Mouse (Mus musculus): Measurements from ENCODE around the gene Ggta1.

Gene Ggta1

DNA sequence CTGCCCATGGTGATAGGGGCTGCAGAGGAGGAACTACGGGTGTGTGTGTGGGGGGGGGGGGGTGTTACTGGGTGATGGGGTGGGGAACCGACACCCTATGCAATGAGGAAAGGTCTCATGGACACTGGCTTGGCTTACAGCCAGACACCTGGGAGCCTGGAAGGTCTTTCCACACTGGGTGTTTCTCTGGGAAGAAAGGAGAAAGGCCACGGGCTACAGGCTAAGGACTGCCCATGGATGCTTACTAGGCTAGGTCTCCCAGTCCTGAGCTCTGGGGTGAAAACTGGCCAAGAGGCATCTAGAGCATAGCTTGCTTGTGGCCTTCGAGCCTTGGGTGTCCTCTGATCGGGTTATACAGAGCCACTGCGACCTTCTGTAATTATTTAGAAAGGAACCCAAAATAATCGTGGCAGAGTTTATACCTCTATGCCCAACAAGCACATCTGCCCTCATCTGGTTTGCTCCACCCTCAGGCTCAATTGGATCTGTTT is at the start of gene Ggta1:
Ggta1 (minus strand) TSS at position 441 of the 491 bp plus-strand sequence.
- no peak for DNase-seq (ENCODE audit: low spot score)

DNA sequence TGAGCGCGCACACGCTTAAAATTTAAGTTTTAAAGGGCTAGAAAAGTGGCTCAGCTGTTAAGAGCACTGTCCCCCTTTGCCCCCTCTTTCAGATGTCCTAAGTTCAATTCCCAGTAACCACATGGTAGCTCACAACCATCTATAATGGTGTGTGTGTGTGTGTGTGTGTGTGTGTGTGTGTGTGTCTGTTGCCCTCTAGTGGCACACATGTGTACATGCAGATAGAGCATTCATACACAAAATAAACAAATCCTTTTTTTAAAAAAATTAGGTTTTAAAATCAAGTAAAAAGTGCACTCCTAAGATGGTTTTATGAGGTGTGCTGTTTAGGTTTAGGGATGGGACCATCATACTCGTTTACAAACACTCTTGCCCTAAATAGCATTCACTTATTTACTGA is 49.2 kb upstream of the Ggta1 start:
- DNase-seq (ENCODE audit: low spot score) = no peak

GRCm38 (mm10) chr2:35510920-35511319 is 47.9 kb upstream of the Ggta1 start:
- no peak for DNase-seq (ENCODE audit: low spot score)

- no peak for DNase-seq (ENCODE audit: low spot score)
Observed at GRCm38 (mm10) chr2:35509888-35510287, 46.9 kb upstream of the Ggta1 start.

GRCm38 (mm10) chr2:35509343-35509667 is 46.3 kb upstream of the Ggta1 start:
- DNase-seq (ENCODE audit: low spot score) = no peak

DNA sequence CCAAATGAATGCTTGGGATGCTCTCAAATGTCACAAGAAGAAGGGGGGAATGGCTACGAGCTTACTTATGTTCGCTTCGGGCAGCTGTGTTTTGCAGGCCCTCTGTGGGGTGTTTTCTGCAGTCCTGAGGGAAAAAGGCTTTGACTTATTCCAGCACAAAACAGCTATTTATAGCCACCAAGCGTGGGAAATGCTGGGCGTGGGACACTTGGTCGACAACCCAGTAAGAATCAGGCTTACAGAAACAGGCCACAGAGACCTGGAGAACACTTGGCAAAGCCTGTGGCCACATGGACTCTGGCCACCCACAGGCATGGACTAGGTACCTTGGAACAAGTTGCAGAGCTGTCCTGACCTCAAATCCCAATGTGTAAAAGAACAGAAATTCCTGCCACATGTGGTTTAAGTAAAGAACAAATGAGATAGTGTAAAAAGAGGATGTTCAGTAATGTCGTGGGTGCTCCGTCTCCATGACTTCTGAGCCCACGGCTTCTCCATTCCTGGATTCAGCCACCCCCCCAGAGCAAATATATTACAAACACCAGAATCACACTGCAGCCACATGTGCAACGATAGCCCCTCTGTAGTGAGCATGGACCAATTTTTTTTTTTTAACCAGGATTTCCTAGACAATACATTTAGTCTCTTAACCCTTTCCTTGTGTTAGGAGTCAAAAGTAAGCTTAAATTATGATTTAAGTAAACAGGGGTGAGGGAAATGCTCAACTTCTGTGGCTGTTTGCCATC is 45.7 kb upstream of the Ggta1 start:
- DNase-seq (ENCODE audit: low spot score) = peak; percentile 32

DNA sequence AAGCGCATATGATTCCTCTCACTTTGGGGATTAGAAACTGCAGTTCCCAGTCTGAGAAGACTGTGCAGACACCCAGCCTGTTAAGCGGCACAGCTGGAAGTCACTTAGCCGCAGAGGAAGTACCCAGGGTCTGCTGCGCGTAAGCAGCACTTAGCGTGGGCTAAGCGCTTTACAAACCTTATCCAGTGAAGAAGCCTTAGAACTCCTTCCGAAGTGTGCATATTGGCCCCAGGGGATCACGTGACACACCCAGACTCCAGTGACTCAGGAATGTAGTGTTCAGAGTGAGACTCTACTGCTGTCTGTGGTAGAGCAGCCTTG is 44.1 kb upstream of the Ggta1 start:
- DNase-seq (ENCODE audit: low spot score) = no peak

DNA sequence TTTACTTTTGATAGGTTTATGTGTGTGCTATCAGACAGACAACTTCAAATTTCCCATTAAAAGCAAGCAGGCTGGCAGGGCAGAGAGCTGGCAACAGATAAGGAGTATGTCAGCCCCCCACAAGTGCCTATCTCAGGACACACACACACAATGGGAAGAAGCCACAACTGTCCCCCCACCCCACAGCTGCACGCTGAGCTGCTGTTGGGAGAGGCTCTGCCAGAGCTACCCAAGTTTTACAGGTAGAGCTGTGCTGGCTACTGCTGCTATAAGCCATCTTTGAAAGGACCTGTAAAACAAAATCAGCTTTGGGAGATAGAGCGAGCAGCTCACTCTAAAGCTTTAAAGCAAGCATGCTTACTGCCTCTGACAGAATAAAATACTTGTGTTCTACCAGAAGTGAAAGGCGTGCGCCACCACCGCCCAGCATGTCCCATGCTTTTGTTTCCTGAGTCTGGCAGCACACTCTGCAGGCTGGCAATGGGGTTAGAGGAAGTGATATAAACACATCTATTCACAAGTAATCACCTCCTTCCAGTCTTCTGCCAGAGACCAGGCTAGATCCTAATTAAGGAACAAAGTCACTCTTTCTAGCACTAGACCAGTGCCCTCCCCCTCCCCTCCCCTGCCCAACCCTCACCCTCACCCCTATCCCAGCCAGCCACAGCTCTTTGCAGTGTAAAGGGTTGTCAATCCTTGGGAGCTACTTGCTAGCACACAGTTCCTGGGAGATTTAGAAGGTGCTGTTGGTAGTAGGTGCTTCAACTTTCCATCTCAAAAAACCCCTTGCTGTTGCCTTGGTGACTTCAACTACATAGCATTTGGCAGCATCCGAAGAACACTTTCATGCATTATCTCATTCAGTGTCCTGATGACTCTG is 43.5 kb upstream of the Ggta1 start:
- no peak for DNase-seq (ENCODE audit: low spot score)

- DNase-seq (ENCODE audit: low spot score) = no peak
Observed at GRCm38 (mm10) chr2:35505519-35506286, 42.7 kb upstream of the Ggta1 start.

GRCm38 (mm10) chr2:35504417-35504776 is 41.4 kb upstream of the Ggta1 start:
- no peak for DNase-seq (ENCODE audit: low spot score)

DNA sequence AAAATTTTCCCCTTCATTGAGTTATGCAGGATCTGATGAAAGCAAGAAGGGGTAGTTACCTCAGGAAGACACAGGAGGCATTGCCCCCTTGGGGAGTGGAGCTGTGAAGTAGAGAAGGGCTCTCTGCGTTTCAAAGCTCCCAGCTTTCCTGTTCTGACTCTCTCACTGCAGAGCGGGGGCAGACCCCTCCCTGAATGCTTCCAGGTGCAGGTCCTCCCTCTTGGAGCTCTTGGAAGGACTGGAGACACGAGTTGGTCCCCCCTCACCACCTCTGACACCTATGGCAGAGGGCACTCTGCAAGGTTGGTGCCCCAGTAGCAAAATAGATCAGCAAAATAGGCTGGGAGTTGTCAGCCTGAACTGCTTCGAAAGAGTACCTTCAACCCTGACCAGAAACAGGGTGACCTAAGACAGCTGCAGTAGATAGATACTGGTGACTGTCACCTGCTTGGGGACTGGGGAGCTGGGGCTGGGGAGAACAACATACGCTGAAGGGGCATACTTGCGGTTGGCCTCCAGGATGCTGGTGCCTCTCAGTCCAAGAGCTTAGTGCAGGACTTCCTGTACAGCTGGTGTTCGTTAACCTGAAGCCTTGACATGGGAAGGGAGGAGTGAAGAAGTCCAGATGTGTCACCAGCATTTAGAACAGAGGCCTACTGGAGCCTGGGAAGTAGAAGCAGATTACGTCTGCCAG is 40.8 kb upstream of the Ggta1 start:
- DNase-seq (ENCODE audit: low spot score) = no peak

DNA sequence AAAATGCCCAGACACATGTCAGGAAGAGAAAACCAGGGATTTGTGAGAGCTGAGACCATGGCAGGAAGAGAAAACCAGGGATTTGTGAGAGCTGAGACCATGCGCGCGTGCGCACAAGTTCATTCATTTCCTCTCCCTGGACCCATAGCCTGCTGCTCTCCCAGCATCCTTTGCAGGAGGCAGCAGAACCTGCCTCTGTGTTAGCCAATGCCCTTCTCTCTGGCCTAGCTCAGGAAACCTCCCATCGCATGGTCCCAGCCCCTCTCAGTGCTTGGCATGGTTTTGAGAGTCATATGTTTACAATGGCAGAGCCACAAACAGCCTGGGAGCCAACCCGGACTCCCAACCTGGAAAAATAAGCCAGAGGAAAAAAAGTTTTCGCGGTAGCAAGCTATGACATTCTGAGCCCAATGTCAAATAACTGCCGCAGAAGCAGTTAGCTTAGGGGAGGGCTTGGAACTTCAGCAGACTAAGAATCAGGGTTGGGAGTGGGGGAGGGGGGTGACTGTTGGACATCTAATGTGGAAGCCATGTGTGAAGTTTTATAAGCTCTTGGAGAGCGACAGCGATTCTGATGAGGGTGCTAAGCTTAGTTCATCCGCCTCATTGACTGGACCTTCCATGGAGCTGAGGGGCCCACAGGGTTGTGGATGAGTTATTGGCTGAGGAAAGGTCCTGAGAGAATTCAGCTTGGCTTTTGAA is 40.1 kb upstream of the Ggta1 start:
- no peak for DNase-seq (ENCODE audit: low spot score)

GRCm38 (mm10) chr2:35502561-35502960 is 39.5 kb upstream of the Ggta1 start:
- DNase-seq (ENCODE audit: low spot score) = no peak

- no peak for DNase-seq (ENCODE audit: low spot score)
Observed at GRCm38 (mm10) chr2:35499474-35499873, 36.4 kb upstream of the Ggta1 start.

DNA sequence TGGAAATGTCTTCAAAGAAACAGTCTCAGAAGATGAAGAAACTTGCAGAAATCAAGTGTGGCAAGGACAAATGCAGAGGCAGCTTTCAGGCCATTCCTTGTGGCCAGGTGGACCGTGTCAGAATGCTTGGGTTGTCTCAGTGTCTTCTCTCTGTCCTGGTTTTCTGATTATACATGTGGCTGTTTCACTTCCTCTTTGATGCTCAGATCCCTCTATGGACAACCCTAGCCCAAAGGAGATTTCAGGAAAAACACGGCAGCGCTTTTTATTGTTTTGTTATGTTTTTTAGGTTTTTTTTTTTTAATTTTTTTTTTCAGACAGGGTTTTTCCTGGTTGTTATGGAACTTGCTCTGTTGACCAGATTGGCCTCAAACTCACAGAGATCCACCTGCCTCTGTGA is 35.9 kb upstream of the Ggta1 start:
- DNase-seq (ENCODE audit: low spot score) = no peak

DNA sequence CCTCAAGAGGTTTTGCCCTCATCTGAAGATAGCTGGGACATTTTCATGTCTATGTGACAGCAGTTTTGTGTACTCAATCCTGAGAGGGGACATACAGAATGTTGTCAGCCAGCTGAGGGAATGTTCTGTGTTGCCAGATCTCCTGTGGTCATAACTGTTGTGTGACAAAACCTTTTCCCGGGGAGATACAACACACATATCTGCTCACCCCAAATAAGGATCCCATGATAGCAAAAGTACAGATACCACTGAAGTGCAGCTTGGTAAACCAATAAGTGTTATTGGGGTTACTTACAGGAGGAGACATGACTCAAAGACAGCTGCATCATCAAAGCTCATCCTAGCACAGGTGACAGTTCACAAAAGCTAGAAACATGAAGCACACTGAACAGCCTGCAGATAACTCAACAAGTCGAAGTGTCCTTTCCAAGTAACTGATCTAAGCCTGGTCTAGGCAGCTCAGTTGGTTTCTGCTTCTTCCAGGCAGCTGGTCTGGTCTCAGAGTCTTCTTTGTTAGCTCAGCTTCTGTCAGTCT is 34.7 kb upstream of the Ggta1 start:
- DNase-seq (ENCODE audit: low spot score) = no peak

- no peak for DNase-seq (ENCODE audit: low spot score)
Observed at GRCm38 (mm10) chr2:35496279-35497013, 33.4 kb upstream of the Ggta1 start.

GRCm38 (mm10) chr2:35495486-35496278 is 32.7 kb upstream of the Ggta1 start:
- no peak for DNase-seq (ENCODE audit: low spot score)

GRCm38 (mm10) chr2:35493566-35493965 is 30.5 kb upstream of the Ggta1 start:
- DNase-seq (ENCODE audit: low spot score) = no peak

DNA sequence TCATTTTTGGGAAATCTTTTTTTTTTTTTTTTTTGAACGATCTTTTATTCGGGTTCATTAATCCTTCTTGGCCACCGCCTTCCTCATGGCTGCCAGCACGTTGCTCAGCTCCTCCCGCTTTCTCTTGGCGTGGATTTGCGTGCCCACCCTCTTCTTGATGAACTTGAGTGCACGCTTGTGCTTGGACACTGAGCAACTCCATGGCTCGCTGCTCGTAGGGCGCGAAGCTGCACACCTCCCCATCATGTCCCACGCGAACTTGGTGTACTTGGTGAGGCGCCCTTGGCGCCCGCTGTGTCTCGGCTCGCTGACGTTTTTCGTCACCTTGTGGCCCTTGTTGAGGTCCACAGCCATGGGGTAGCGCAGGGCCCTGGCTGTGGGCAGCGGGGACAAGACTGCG is 28.1 kb upstream of the Ggta1 start:
- DNase-seq (ENCODE audit: low spot score) = no peak
